Comparison of ENCODE assay signal across 18 mouse cellular contexts in genomic region chr4:150327476-150327875, GRCm38 (mm10). TPM values are rescaled to one million over a fixed set of nuclear protein-coding genes. Genes with fewer than 3 reads are reported as not detected.
A peak's percentile ranks its signal among the peaks of the same experiment; 100 is the strongest.
DNase-seq lines count a peak whose midpoint lies in the region; ATAC-seq and TF ChIP-seq lines count a peak whose summit lies in the region.
"Had no signal": no experiment of that assay in that cellular context is flagged by ENCODE, and none has a peak within 500 bp of the region (broad histone marks: within the 10 kb centered on the region; RNA-seq: fewer than 3 reads in every experiment).

No protein-coding gene starts in this region.

- no peaks in the 10 kb centered on the region for H3K4me1 ChIP-seq in forebrain, postnatal 0 days (ENCODE audit: insufficient read depth)
- no peaks in the 10 kb centered on the region for H3K4me1 ChIP-seq in forebrain, embryonic 11.5 days (replicated peaks; ENCODE audit: control insufficient read depth, insufficient read depth, low read length)
- no peaks in the 10 kb centered on the region for H3K4me1 ChIP-seq in CH12.LX (ENCODE audit: control insufficient read depth in 1 of 2, insufficient read depth in 2 of 2)
- no peaks in the 10 kb centered on the region for H3K4me1 ChIP-seq in limb, embryonic 10.5 days
- H3K4me1 ChIP-seq: limb, embryonic 12.5 days had no signal

- DNase-seq in forebrain, postnatal 0 days = no peak
- no peak for DNase-seq in forebrain, embryonic 11.5 days (ENCODE audit: low spot score)
- DNase-seq in layer of hippocampus, adult 2 months (ENCODE audit: low spot score in 2 of 2) = no peak
- no peak for DNase-seq in layer of hippocampus, postnatal 14 days (ENCODE audit: low spot score in 2 of 2)
- DNase-seq in CH12.LX (ENCODE audit: extremely low read depth) (no peak), ZHBTc4 (ENCODE audit: low read depth, low spot score) (peak; percentile 73)
- no peak for DNase-seq in limb, embryonic 10.5 days (ENCODE audit: low spot score)
- no peak for DNase-seq in heart, adult 11 months
- DNase-seq: adrenal gland, postnatal 14 days; cerebellum, adult 8-10 months; kidney, adult 8-10 months; right cerebral cortex, adult 18-20 months had no signal

- in situ Hi-C loops in CH12.LX (cut with MboI; ENCODE audit: low pct_ligation_motif_present, low pct_unique_long_range_greater_than_20kb, low sequenced_read_pairs) = no loop called here

- H3K4me3 ChIP-seq in forebrain, postnatal 0 days (ENCODE audit: low read depth, low read length) = no peak overlapping the region
- H3K4me3 ChIP-seq in forebrain, embryonic 11.5 days (ENCODE audit: low read depth, low read length) = no peak overlapping the region
- H3K4me3 ChIP-seq in layer of hippocampus, adult 2 months = no peak overlapping the region
- H3K4me3 ChIP-seq in CH12.LX (replicated peaks in 1 of 3; ENCODE audit: low read depth in 2 of 3, low read length in 2 of 3, poor library complexity in 1 of 3) = no peak overlapping the region
- no peak overlapping the region for H3K4me3 ChIP-seq in limb, embryonic 10.5 days
- H3K4me3 ChIP-seq: forebrain, embryonic 15.5 days; hindbrain, embryonic 10.5 days; limb, embryonic 12.5 days; midbrain, embryonic 10.5 days; neural tube, embryonic 15.5 days had no signal

- TF ChIP-seq RAD21 in CH12.LX (IDR thresholded peaks at IDR 0.05; ENCODE audit: low read depth, low read length) = no peak; the same call in none of the 2 replicates

- no peaks in the 10 kb centered on the region for H3K27me3 ChIP-seq in forebrain, postnatal 0 days (ENCODE audit: insufficient read depth, low read length)
- H3K27me3 ChIP-seq in forebrain, embryonic 11.5 days (ENCODE audit: control insufficient read depth, insufficient read depth, low read length) = no peaks in the 10 kb centered on the region
- no peaks in the 10 kb centered on the region for H3K27me3 ChIP-seq in CH12.LX (replicated peaks)
- H3K27me3 ChIP-seq in limb, embryonic 10.5 days (ENCODE audit: low read depth, poor library complexity, severe bottlenecking) = no peaks in the 10 kb centered on the region
- H3K27me3 ChIP-seq: forebrain, embryonic 15.5 days; limb, embryonic 12.5 days; neural tube, embryonic 15.5 days had no signal

- dilution Hi-C loops in CH12.LX (cut with MboI; ENCODE audit: extremely low pct_ligation_motif_present, extremely low pct_unique_long_range_greater_than_20kb, low sequenced_read_pairs) = no loop called here

- no peak overlapping the region for H3K27ac ChIP-seq in forebrain, postnatal 0 days (ENCODE audit: low read depth, low read length)
- H3K27ac ChIP-seq in forebrain, embryonic 11.5 days (ENCODE audit: low read depth, low read length) = no peak overlapping the region
- H3K27ac ChIP-seq in layer of hippocampus, adult 2 months = no peak overlapping the region
- no peak overlapping the region for H3K27ac ChIP-seq in CH12.LX (ENCODE audit: insufficient read depth, low read depth)
- no peak overlapping the region for H3K27ac ChIP-seq in limb, embryonic 10.5 days
- H3K27ac ChIP-seq: forebrain, embryonic 15.5 days; hindbrain, embryonic 10.5 days; limb, embryonic 12.5 days; midbrain, embryonic 10.5 days; neural tube, embryonic 15.5 days had no signal

- H3K9ac ChIP-seq in forebrain, postnatal 0 days = no peak overlapping the region
- no peak overlapping the region for H3K9ac ChIP-seq in forebrain, embryonic 11.5 days (ENCODE audit: low read length)
- H3K9ac ChIP-seq in CH12.LX (ENCODE audit: insufficient read depth, low read depth) = no peak overlapping the region
- H3K9ac ChIP-seq: forebrain, embryonic 15.5 days; limb, embryonic 12.5 days; neural tube, embryonic 15.5 days had no signal

- TF ChIP-seq EP300 in CH12.LX (IDR thresholded peaks at IDR 0.05; ENCODE audit: low read length) = no peak

- no peak for TF ChIP-seq POLR2A in CH12.LX (IDR thresholded peaks at IDR 0.05; ENCODE audit: low read depth, low read length)

- no peak for ATAC-seq in forebrain, postnatal 0 days
- ATAC-seq in forebrain, embryonic 11.5 days (replicated peaks; ENCODE audit: low FRiP score) = no peak
- ATAC-seq: forebrain, embryonic 15.5 days had no signal

- H3K36me3 ChIP-seq in forebrain, postnatal 0 days (ENCODE audit: insufficient read depth) = no peaks in the 10 kb centered on the region
- no peaks in the 10 kb centered on the region for H3K36me3 ChIP-seq in forebrain, embryonic 11.5 days (ENCODE audit: control insufficient read depth, insufficient read depth, low read length)
- peaks cover 0 to 10% of the 10 kb centered on the region in 2 experiments for H3K36me3 ChIP-seq in CH12.LX (replicated peaks in 1 of 2; ENCODE audit: control insufficient read depth in 1 of 2, insufficient read depth in 1 of 2, low read length in 1 of 2)
- peaks cover 7% of the 10 kb centered on the region for H3K36me3 ChIP-seq in limb, embryonic 10.5 days
- H3K36me3 ChIP-seq: forebrain, embryonic 15.5 days; neural tube, embryonic 15.5 days had no signal

- TF ChIP-seq CTCF in forebrain, postnatal 0 days (IDR thresholded peaks at IDR 0.05; ENCODE audit: low read depth) = peak; percentile 37; the same call in 1 of the 2 replicates
- peak; percentile 61 for TF ChIP-seq CTCF in layer of hippocampus, adult 2 months (conservative IDR thresholded peaks at IDR 0.05)
- TF ChIP-seq CTCF in CH12.LX (conservative IDR thresholded peaks at IDR 0.05 in 1 of 2, IDR thresholded peaks at IDR 0.05 in 1 of 2; ENCODE audit: low read depth in 2 of 2, low read length in 2 of 2) = 0 out of 4 replicates have a peak, but pooled peaks of 1 of the 2 experiments have one; percentile 27

- WGBS in forebrain, postnatal 0 days = 88% methylated on average over 4 of the region's 4 CpGs
- WGBS in forebrain, embryonic 11.5 days = 84% methylated on average over 4 of the region's 4 CpGs
- WGBS in limb, embryonic 10.5 days = 83% methylated on average over 4 of the region's 4 CpGs

- no peak overlapping the region for H3K4me2 ChIP-seq in forebrain, postnatal 0 days (ENCODE audit: low read depth)
- no peak overlapping the region for H3K4me2 ChIP-seq in forebrain, embryonic 11.5 days (ENCODE audit: low read depth, low read length, severe bottlenecking)
- no peak overlapping the region for H3K4me2 ChIP-seq in CH12.LX (ENCODE audit: insufficient read depth, low read depth, poor library complexity, severe bottlenecking)
- H3K4me2 ChIP-seq: forebrain, embryonic 15.5 days; heart, embryonic 11.5 days; limb, embryonic 12.5 days; neural tube, embryonic 15.5 days had no signal

- no peaks in the 10 kb centered on the region for H3K9me3 ChIP-seq in forebrain, postnatal 0 days (ENCODE audit: low read length)
- H3K9me3 ChIP-seq in forebrain, embryonic 11.5 days (ENCODE audit: control insufficient read depth, low read length) = no peaks in the 10 kb centered on the region
- H3K9me3 ChIP-seq in CH12.LX (replicated peaks; ENCODE audit: low read length) = peaks cover 2% of the 10 kb centered on the region
- H3K9me3 ChIP-seq in limb, embryonic 10.5 days (replicated peaks) = no peaks in the 10 kb centered on the region
- H3K9me3 ChIP-seq: forebrain, embryonic 15.5 days; limb, embryonic 12.5 days; midbrain, embryonic 10.5 days; neural tube, embryonic 15.5 days had no signal

- peaks cover 2% of the 10 kb centered on the region; the same call in 1 of the 2 replicates for H3K79me2 ChIP-seq in CH12.LX (replicated peaks; ENCODE audit: control insufficient read depth, extremely low read depth, insufficient read depth, poor library complexity, severe bottlenecking)

TF ChIP-seq in CH12.LX, 34 proteins besides CTCF, POLR2A, EP300 and RAD21:
- TF ChIP-seq TBP (conservative IDR thresholded peaks at IDR 0.05; ENCODE audit: low read depth, low read length) (no peak), SMC3 (IDR thresholded peaks at IDR 0.05; ENCODE audit: low read depth, low read length) (peak; percentile 19; the same call in 1 of the 2 replicates)

RNA-seq across cellular contexts. Expression of gene Rere, which starts 46.0 kb away (rescaled TPM):
- 30.5 and 31.3 TPM in 2 replicates for total RNA-seq in forebrain, postnatal 0 days (2014; rRNA removed)
- polyA plus RNA-seq in forebrain, postnatal 0 days (2015; fragmentation: Nextera tagmentation; extraction: Ambion mirVana) = 14.8 and 18.9 TPM in 2 replicates
- polyA plus RNA-seq in forebrain, embryonic 11.5 days (2014; fragmentation: Nextera tagmentation; extraction: Ambion mirVana) = 51.6 and 56.2 TPM in 2 replicates
- total RNA-seq in layer of hippocampus, adult 2 months (2021) = 100 to 1,000 TPM; 144 to 153 TPM
- 100 to 1,000 TPM; 118 to 127 TPM for total RNA-seq in layer of hippocampus, postnatal 14 days (2021)
- total RNA-seq in CH12.LX (2012; rRNA removed) (8.2 and 8.7 TPM in 2 replicates), CH12.LX (2014; rRNA removed) (3.1 and 3.4 TPM in 2 replicates)
- polyA plus RNA-seq in CH12.LX (2012; ENCODE audit: insufficient read length, low read depth) = 28.2 and 36.5 TPM in 2 replicates
- polyA plus RNA-seq in limb, embryonic 10.5 days (2016; fragmentation: Nextera tagmentation; extraction: Ambion mirVana) = 34.0 and 40.3 TPM in 2 replicates
